Mouse (Mus musculus) cerebellum, adult 11 months (tissue): ENCODE data around the gene Rrp8.

Experiments
- DNase-seq: peaks from one replicate; pipeline ENCODE4 v3.0.0; 2022

Rrp8 gene

GRCm38 (mm10) chr7:105685541-105686197 is 51.5 kb downstream of the Rrp8 start:
- no peak for DNase-seq
